Mouse (Mus musculus): Measurements from ENCODE around the gene Cars. TPM values are rescaled to one million over a fixed set of nuclear protein-coding genes. Genes with fewer than 3 reads are reported as not detected.
"Not testable (repeated sequence)": the region's sequence is repeated elsewhere in the genome, so short reads cannot be mapped to it uniquely, and the experiment has no call there.

Gene Cars
- 143 and 149 TPM in 2 replicates for polyA plus RNA-seq (2011; ENCODE audit: insufficient read depth, insufficient read length, low read depth, missing spikeins)

- TF ChIP-seq POLR2A (IDR thresholded peaks at IDR 0.05; ENCODE audit: insufficient read depth, low read length), result peak; percentile 23
- no peak for TF ChIP-seq CTCF (IDR thresholded peaks at IDR 0.05; ENCODE audit: low read depth, low read length)
- no peak for TF ChIP-seq EP300 (IDR thresholded peaks at IDR 0.05; ENCODE audit: insufficient read depth, low read depth, low read length)
- H3K36me3 ChIP-seq (ENCODE audit: control insufficient read depth, insufficient read depth, low read length, poor library complexity, severe bottlenecking), result peaks cover 14% of the 10 kb centered on the region
- H3K4me3 ChIP-seq (ENCODE audit: low read depth, low read length), result peak within 1 kb of the TSS; percentile 99
- peak within 1 kb of the TSS; percentile 81 for H3K9ac ChIP-seq (ENCODE audit: low read depth, poor library complexity, severe bottlenecking)
- H3K9me3 ChIP-seq (replicated peaks; ENCODE audit: control insufficient read depth, insufficient read depth, low read length, poor library complexity, severe bottlenecking), result no peaks in the 10 kb centered on the region
- H3K27ac ChIP-seq (ENCODE audit: insufficient read depth, low read length), result peak within 1 kb of the TSS; percentile 37; the same call in 1 of the 2 replicates
- H3K4me1 ChIP-seq (ENCODE audit: control insufficient read depth, insufficient read depth, low read length), result peaks cover 4% of the 10 kb centered on the region
- no peaks in the 10 kb centered on the region for H3K27me3 ChIP-seq (ENCODE audit: control insufficient read depth, insufficient read depth, low read length, poor library complexity, severe bottlenecking)
Measured at GRCm38 (mm10) chr7:143599428-143600230, at the start of gene Cars. Gene Cars, minus strand, starts transcription at chr7:143600090.

- H3K9ac ChIP-seq (ENCODE audit: low read depth, poor library complexity, severe bottlenecking), result peak within 1 kb of the TSS; percentile 48
- no peaks in the 10 kb centered on the region for H3K4me1 ChIP-seq (ENCODE audit: control insufficient read depth, insufficient read depth, low read length)
- peak within 1 kb of the TSS; percentile 82 for H3K4me3 ChIP-seq (ENCODE audit: low read depth, low read length)
- no peaks in the 10 kb centered on the region for H3K27me3 ChIP-seq (ENCODE audit: control insufficient read depth, insufficient read depth, low read length, poor library complexity, severe bottlenecking)
- H3K27ac ChIP-seq (ENCODE audit: insufficient read depth, low read length), result no peak within 1 kb of the TSS
- no peaks in the 10 kb centered on the region for H3K9me3 ChIP-seq (replicated peaks; ENCODE audit: control insufficient read depth, insufficient read depth, low read length, poor library complexity, severe bottlenecking)
- TF ChIP-seq CTCF (IDR thresholded peaks at IDR 0.05; ENCODE audit: low read depth, low read length) (no peak), POLR2A (IDR thresholded peaks at IDR 0.05; ENCODE audit: insufficient read depth, low read length) (peak; percentile 72), EP300 (IDR thresholded peaks at IDR 0.05; ENCODE audit: insufficient read depth, low read depth, low read length) (no peak)
- no peaks in the 10 kb centered on the region for H3K36me3 ChIP-seq (ENCODE audit: control insufficient read depth, insufficient read depth, low read length, poor library complexity, severe bottlenecking)
Measured at GRCm38 (mm10) chr7:143649034-143649768, 49.3 kb upstream of the Cars start, which contains the start of gene Tnfrsf22. Gene Tnfrsf22, minus strand, starts transcription at chr7:143649661.

- not testable (repeated sequence) for H3K36me3 ChIP-seq (ENCODE audit: control insufficient read depth, insufficient read depth, low read length, poor library complexity, severe bottlenecking); H3K27ac ChIP-seq (ENCODE audit: insufficient read depth, low read length); H3K27me3 ChIP-seq (ENCODE audit: control insufficient read depth, insufficient read depth, low read length, poor library complexity, severe bottlenecking); H3K9ac ChIP-seq (ENCODE audit: low read depth, poor library complexity, severe bottlenecking); H3K4me1 ChIP-seq (ENCODE audit: control insufficient read depth, insufficient read depth, low read length); H3K9me3 ChIP-seq (replicated peaks; ENCODE audit: control insufficient read depth, insufficient read depth, low read length, poor library complexity, severe bottlenecking); H3K4me3 ChIP-seq (ENCODE audit: low read depth, low read length)
Measured at GRCm38 (mm10) chr7:143643949-143644348, 44.1 kb upstream of the Cars start.

GRCm38 (mm10) chr7:143636674-143637073 is 36.8 kb upstream of the Cars start:
- Histone ChIP-seq H3K4me1 (ENCODE audit: control insufficient read depth, insufficient read depth, low read length) (no peaks in the 10 kb centered on the region), H3K36me3 (ENCODE audit: control insufficient read depth, insufficient read depth, low read length, poor library complexity, severe bottlenecking) (peaks cover 3% of the 10 kb centered on the region; the same call in 1 of the 2 replicates), H3K27ac (ENCODE audit: insufficient read depth, low read length) (peak overlapping the region; percentile 44), H3K9me3 (replicated peaks; ENCODE audit: control insufficient read depth, insufficient read depth, low read length, poor library complexity, severe bottlenecking) (peaks cover 16% of the 10 kb centered on the region), H3K9ac (ENCODE audit: low read depth, poor library complexity, severe bottlenecking) (no peak overlapping the region), H3K4me3 (ENCODE audit: low read depth, low read length) (no peak overlapping the region), H3K27me3 (ENCODE audit: control insufficient read depth, insufficient read depth, low read length, poor library complexity, severe bottlenecking) (no peaks in the 10 kb centered on the region)
- no peak for TF ChIP-seq CTCF (IDR thresholded peaks at IDR 0.05; ENCODE audit: low read depth, low read length)

GRCm38 (mm10) chr7:143631503-143631902 is 31.6 kb upstream of the Cars start:
- H3K27ac ChIP-seq (ENCODE audit: insufficient read depth, low read length), result no peak overlapping the region
- no peaks in the 10 kb centered on the region for H3K36me3 ChIP-seq (ENCODE audit: control insufficient read depth, insufficient read depth, low read length, poor library complexity, severe bottlenecking)
- no peaks in the 10 kb centered on the region for H3K27me3 ChIP-seq (ENCODE audit: control insufficient read depth, insufficient read depth, low read length, poor library complexity, severe bottlenecking)
- no peak overlapping the region for H3K4me3 ChIP-seq (ENCODE audit: low read depth, low read length)
- no peak overlapping the region for H3K9ac ChIP-seq (ENCODE audit: low read depth, poor library complexity, severe bottlenecking)
- TF ChIP-seq CTCF (IDR thresholded peaks at IDR 0.05; ENCODE audit: low read depth, low read length) (no peak), EP300 (IDR thresholded peaks at IDR 0.05; ENCODE audit: insufficient read depth, low read depth, low read length) (no peak), POLR2A (IDR thresholded peaks at IDR 0.05; ENCODE audit: insufficient read depth, low read length) (no peak)
- H3K4me1 ChIP-seq (ENCODE audit: control insufficient read depth, insufficient read depth, low read length), result no peaks in the 10 kb centered on the region
- H3K9me3 ChIP-seq (replicated peaks; ENCODE audit: control insufficient read depth, insufficient read depth, low read length, poor library complexity, severe bottlenecking), result peaks cover 8% of the 10 kb centered on the region; the same call in 1 of the 2 replicates

GRCm38 (mm10) chr7:143629501-143629900 is 29.6 kb upstream of the Cars start:
- H3K4me3 ChIP-seq (ENCODE audit: low read depth, low read length), result no peak overlapping the region
- no peaks in the 10 kb centered on the region for H3K9me3 ChIP-seq (replicated peaks; ENCODE audit: control insufficient read depth, insufficient read depth, low read length, poor library complexity, severe bottlenecking)
- H3K27me3 ChIP-seq (ENCODE audit: control insufficient read depth, insufficient read depth, low read length, poor library complexity, severe bottlenecking), result no peaks in the 10 kb centered on the region
- TF ChIP-seq EP300 (IDR thresholded peaks at IDR 0.05; ENCODE audit: insufficient read depth, low read depth, low read length), result no peak
- TF ChIP-seq CTCF (IDR thresholded peaks at IDR 0.05; ENCODE audit: low read depth, low read length), result no peak
- no peak for TF ChIP-seq POLR2A (IDR thresholded peaks at IDR 0.05; ENCODE audit: insufficient read depth, low read length)
- H3K27ac ChIP-seq (ENCODE audit: insufficient read depth, low read length), result no peak overlapping the region
- no peak overlapping the region for H3K9ac ChIP-seq (ENCODE audit: low read depth, poor library complexity, severe bottlenecking)
- no peaks in the 10 kb centered on the region for H3K36me3 ChIP-seq (ENCODE audit: control insufficient read depth, insufficient read depth, low read length, poor library complexity, severe bottlenecking)
- H3K4me1 ChIP-seq (ENCODE audit: control insufficient read depth, insufficient read depth, low read length), result no peaks in the 10 kb centered on the region

Measured in ES-Bruce4 (cell line).